Mouse (Mus musculus): ENCODE measurements around the gene Ovca2. TPM values are rescaled to one million over a fixed set of nuclear protein-coding genes. Genes with fewer than 3 reads are reported as not detected.

Gene Ovca2
- polyA plus RNA-seq, 1 experiment from 2014 or later, result 18.2 TPM

GRCm38 (mm10) chr11:75157901-75158300 lies 20.7 kb downstream of the Ovca2 start:
- ATAC-seq (ENCODE audit: low FRiP score), result no peak
- no peak overlapping the region for H3K9ac ChIP-seq
- peaks cover 21% of the 10 kb centered on the region for H3K4me1 ChIP-seq (replicated peaks)
- H3K4me2 ChIP-seq, result no peak overlapping the region
- H3K36me3 ChIP-seq, result peaks cover 54% of the 10 kb centered on the region
- H3K27ac ChIP-seq, result no peak overlapping the region
- no peaks in the 10 kb centered on the region for H3K9me3 ChIP-seq
- peaks cover 6% of the 10 kb centered on the region for H3K27me3 ChIP-seq
- H3K4me3 ChIP-seq, result no peak overlapping the region
- whole genome bisulfite sequencing, result 62% methylated on average over 2 of the region's 2 CpGs

- Histone ChIP-seq H3K4me1 (replicated peaks) (peaks cover 21% of the 10 kb centered on the region), H3K4me3 (no peak overlapping the region), H3K36me3 (peaks cover 47% of the 10 kb centered on the region), H3K4me2 (no peak overlapping the region), H3K27ac (peak overlapping the region; percentile 44; the same call in 1 of the 2 replicates), H3K9ac (no peak overlapping the region), H3K9me3 (no peaks in the 10 kb centered on the region), H3K27me3 (no peaks in the 10 kb centered on the region)
- WGBS, result 59% methylated on average over 4 of the region's 4 CpGs
- no peak for ATAC-seq (ENCODE audit: low FRiP score)
Measured at GRCm38 (mm10) chr11:75157037-75157436, 21.6 kb downstream of the Ovca2 start.

- H3K36me3 ChIP-seq, result peaks cover 41% of the 10 kb centered on the region
- no peak overlapping the region for H3K4me2 ChIP-seq
- 89% methylated on average over 5 of the region's 5 CpGs for WGBS
- no peaks in the 10 kb centered on the region for H3K9me3 ChIP-seq
- H3K4me3 ChIP-seq, result no peak overlapping the region
- peaks cover 18% of the 10 kb centered on the region for H3K4me1 ChIP-seq (replicated peaks)
- H3K27me3 ChIP-seq, result no peaks in the 10 kb centered on the region
- no peak for ATAC-seq (ENCODE audit: low FRiP score)
- 0 out of 2 replicates have a peak overlapping the region, but pooled peaks have one; percentile 44 for H3K27ac ChIP-seq
- H3K9ac ChIP-seq, result no peak overlapping the region
Measured at GRCm38 (mm10) chr11:75156416-75156815, 22.2 kb downstream of the Ovca2 start.

- 87% methylated on average over 6 of the region's 6 CpGs for WGBS
- Histone ChIP-seq H3K27ac (no peak overlapping the region), H3K4me3 (no peak overlapping the region), H3K9me3 (no peaks in the 10 kb centered on the region), H3K9ac (no peak overlapping the region), H3K4me2 (no peak overlapping the region), H3K36me3 (peaks cover 40% of the 10 kb centered on the region), H3K27me3 (no peaks in the 10 kb centered on the region), H3K4me1 (replicated peaks) (peaks cover 18% of the 10 kb centered on the region)
- ATAC-seq (ENCODE audit: low FRiP score), result no peak
Measured at GRCm38 (mm10) chr11:75155985-75156384, 22.6 kb downstream of the Ovca2 start.

- WGBS, result 80% methylated on average over 6 of the region's 6 CpGs
- Histone ChIP-seq H3K27me3 (no peaks in the 10 kb centered on the region), H3K4me2 (no peak overlapping the region), H3K4me3 (no peak overlapping the region), H3K27ac (no peak overlapping the region), H3K36me3 (peaks cover 28% of the 10 kb centered on the region), H3K4me1 (replicated peaks) (peaks cover 18% of the 10 kb centered on the region), H3K9ac (no peak overlapping the region), H3K9me3 (no peaks in the 10 kb centered on the region)
- ATAC-seq (ENCODE audit: low FRiP score), result no peak
Measured at GRCm38 (mm10) chr11:75154053-75154585, 24.5 kb downstream of the Ovca2 start.

GRCm38 (mm10) chr11:75152603-75153557 lies 25.8 kb downstream of the Ovca2 start:
- H3K27me3 ChIP-seq, result no peaks in the 10 kb centered on the region
- no peaks in the 10 kb centered on the region for H3K9me3 ChIP-seq
- H3K4me1 ChIP-seq (replicated peaks), result peaks cover 23% of the 10 kb centered on the region
- peak overlapping the region; percentile 20; the same call in 1 of the 2 replicates for H3K27ac ChIP-seq
- peaks cover 25% of the 10 kb centered on the region for H3K36me3 ChIP-seq
- ATAC-seq (ENCODE audit: low FRiP score), result no peak
- no peak overlapping the region for H3K9ac ChIP-seq
- WGBS, result 81% methylated on average over 18 of the region's 18 CpGs
- no peak overlapping the region for H3K4me3 ChIP-seq
- H3K4me2 ChIP-seq, result no peak overlapping the region

- H3K4me1 ChIP-seq (replicated peaks), result peaks cover 18% of the 10 kb centered on the region
- ATAC-seq (ENCODE audit: low FRiP score), result no peak
- no peak overlapping the region for H3K27ac ChIP-seq
- no peaks in the 10 kb centered on the region for H3K9me3 ChIP-seq
- no peak overlapping the region for H3K4me3 ChIP-seq
- no peaks in the 10 kb centered on the region for H3K27me3 ChIP-seq
- H3K4me2 ChIP-seq, result no peak overlapping the region
- no peak overlapping the region for H3K9ac ChIP-seq
- 78% methylated on average over 1 of the region's 1 CpGs for WGBS
- H3K36me3 ChIP-seq, result peaks cover 24% of the 10 kb centered on the region
Measured at GRCm38 (mm10) chr11:75150346-75150745, 28.3 kb downstream of the Ovca2 start.

GRCm38 (mm10) chr11:75148332-75149035 lies 30.2 kb downstream of the Ovca2 start:
- Histone ChIP-seq H3K4me1 (replicated peaks) (peaks cover 18% of the 10 kb centered on the region), H3K36me3 (peaks cover 39% of the 10 kb centered on the region), H3K27me3 (no peaks in the 10 kb centered on the region), H3K27ac (peak overlapping the region; percentile 75), H3K4me2 (no peak overlapping the region), H3K4me3 (no peak overlapping the region), H3K9me3 (no peaks in the 10 kb centered on the region), H3K9ac (no peak overlapping the region)
- no peak for ATAC-seq (ENCODE audit: low FRiP score)
- 97% methylated on average over 10 of the region's 11 CpGs for WGBS

- ATAC-seq (ENCODE audit: low FRiP score), result peak; percentile 66
- Histone ChIP-seq H3K4me1 (replicated peaks) (peaks cover 18% of the 10 kb centered on the region), H3K4me3 (no peak overlapping the region), H3K9ac (no peak overlapping the region), H3K36me3 (peaks cover 39% of the 10 kb centered on the region), H3K27me3 (no peaks in the 10 kb centered on the region), H3K4me2 (no peak overlapping the region), H3K9me3 (no peaks in the 10 kb centered on the region), H3K27ac (peak overlapping the region; percentile 75)
- WGBS, result 55% methylated on average over 3 of the region's 3 CpGs
Measured at GRCm38 (mm10) chr11:75147846-75148168, 30.8 kb downstream of the Ovca2 start.

- ATAC-seq (ENCODE audit: low FRiP score), result peak; percentile 87
- 40% methylated on average over 11 of the region's 11 CpGs for WGBS
- peaks cover 18% of the 10 kb centered on the region for H3K4me1 ChIP-seq (replicated peaks)
- no peak overlapping the region for H3K4me2 ChIP-seq
- no peaks in the 10 kb centered on the region for H3K9me3 ChIP-seq
- peak overlapping the region; percentile 0; the same call in 1 of the 2 replicates for H3K9ac ChIP-seq
- H3K27ac ChIP-seq, result peak overlapping the region; percentile 75
- no peak overlapping the region for H3K4me3 ChIP-seq
- no peaks in the 10 kb centered on the region for H3K27me3 ChIP-seq
- H3K36me3 ChIP-seq, result peaks cover 41% of the 10 kb centered on the region
Measured at GRCm38 (mm10) chr11:75147106-75147845, 31.4 kb downstream of the Ovca2 start.

GRCm38 (mm10) chr11:75145841-75146240 lies 32.8 kb downstream of the Ovca2 start:
- no peak overlapping the region for H3K4me2 ChIP-seq
- ATAC-seq (ENCODE audit: low FRiP score), result no peak
- no peak overlapping the region for H3K27ac ChIP-seq
- H3K9ac ChIP-seq, result no peak overlapping the region
- H3K9me3 ChIP-seq, result no peaks in the 10 kb centered on the region
- H3K4me1 ChIP-seq (replicated peaks), result peaks cover 23% of the 10 kb centered on the region
- 92% methylated on average over 2 of the region's 2 CpGs for WGBS
- no peak overlapping the region for H3K4me3 ChIP-seq
- H3K36me3 ChIP-seq, result peaks cover 38% of the 10 kb centered on the region
- H3K27me3 ChIP-seq, result no peaks in the 10 kb centered on the region

- Histone ChIP-seq H3K4me1 (replicated peaks) (peaks cover 39% of the 10 kb centered on the region), H3K9ac (no peak overlapping the region), H3K27ac (no peak overlapping the region), H3K36me3 (peaks cover 28% of the 10 kb centered on the region), H3K4me2 (no peak overlapping the region), H3K4me3 (no peak overlapping the region), H3K27me3 (no peaks in the 10 kb centered on the region), H3K9me3 (no peaks in the 10 kb centered on the region)
- ATAC-seq (ENCODE audit: low FRiP score), result no peak
- 92% methylated on average over 4 of the region's 4 CpGs for WGBS
Measured at GRCm38 (mm10) chr11:75142749-75143148, 35.9 kb downstream of the Ovca2 start.

All from hindbrain, embryonic 13.5 days (tissue).